Mouse (Mus musculus) mature B cell (primary cell): Measurements from ENCODE around the gene Vasp.

Source experiments
- in situ Hi-C: fragments of 300-500 bp; cut with MboI; formaldehyde crosslinking; loops from 2 replicates; pipeline ENCODE4 v1.14.3; 2019

Vasp gene

GRCm38 (mm10) chr7:19271238-19272172, at the start of gene Vasp:
Vasp (minus strand) TSS chr7:19271817.
- in situ Hi-C loops: loop anchor here (10.0 kb wide), 1 partner anchor 107 kb away; the partner anchor contains the start of gene Gipr

GRCm38 (mm10) chr7:19320637-19321036, 49.0 kb upstream of the Vasp start:
- in situ Hi-C loops: no loop called here

GRCm38 (mm10) chr7:19319906-19320305, 48.3 kb upstream of the Vasp start:
- in situ Hi-C loops: no loop called here

GRCm38 (mm10) chr7:19319458-19319857, 47.8 kb upstream of the Vasp start:
- in situ Hi-C loops: no loop called here

GRCm38 (mm10) chr7:19318676-19319075, 47.1 kb upstream of the Vasp start:
- in situ Hi-C loops: no loop called here

GRCm38 (mm10) chr7:19318201-19318600, 46.6 kb upstream of the Vasp start:
- in situ Hi-C loops: no loop called here

- in situ Hi-C loops: no loop called here
Measured at GRCm38 (mm10) chr7:19316451-19317161, 45.0 kb upstream of the Vasp start.

GRCm38 (mm10) chr7:19314033-19314432, 42.4 kb upstream of the Vasp start:
- in situ Hi-C loops: no loop called here

- in situ Hi-C loops: no loop called here
Measured at GRCm38 (mm10) chr7:19311991-19312390, 40.4 kb upstream of the Vasp start.

- in situ Hi-C loops: loop anchor here (5.0 kb wide), 1 partner anchor 32 kb away; the partner anchor contains the start of gene Ercc1
Measured at GRCm38 (mm10) chr7:19309884-19310641, 38.4 kb upstream of the Vasp start, which contains the start of gene Fosb. Fosb (minus strand) TSS chr7:19310051.

- in situ Hi-C loops: loop anchor here (5.0 kb wide), 1 partner anchor 33 kb away; the partner anchor contains the start of gene Ercc1
Measured at GRCm38 (mm10) chr7:19309278-19309883, 37.8 kb upstream of the Vasp start.

- in situ Hi-C loops: loop anchor here (5.0 kb wide), 1 partner anchor 34 kb away; the partner anchor contains the start of gene Ercc1
Measured at GRCm38 (mm10) chr7:19308454-19309277, 37.0 kb upstream of the Vasp start.

GRCm38 (mm10) chr7:19307739-19308453, 36.3 kb upstream of the Vasp start:
- in situ Hi-C loops: loop anchor here (5.0 kb wide), 1 partner anchor 34 kb away; the partner anchor contains the start of gene Ercc1

GRCm38 (mm10) chr7:19306819-19307738, 35.5 kb upstream of the Vasp start:
- in situ Hi-C loops: loop anchor here (5.0 kb wide), 1 partner anchor 35 kb away; the partner anchor contains the start of gene Ercc1

- in situ Hi-C loops: loop anchor here (5.0 kb wide), 1 partner anchor 36 kb away; the partner anchor contains the start of gene Ercc1
Measured at GRCm38 (mm10) chr7:19305796-19306765, 34.5 kb upstream of the Vasp start.

- in situ Hi-C loops: loop anchor here (5.0 kb wide), 1 partner anchor 37 kb away; the partner anchor contains the start of gene Ercc1
Measured at GRCm38 (mm10) chr7:19305413-19305735, 33.8 kb upstream of the Vasp start.
